8 mouse cellular contexts compared by ENCODE assay signal in genomic region chr4:115063518-115064239, GRCm38 (mm10). TPM values are rescaled to one million over a fixed set of nuclear protein-coding genes. Genes with fewer than 3 reads are reported as not detected.
DNase-seq lines count a peak whose midpoint lies in the region; ATAC-seq and TF ChIP-seq lines count a peak whose summit lies in the region.

No protein-coding gene starts in this region.

- peak overlapping the region; percentile 92 for H3K4me2 ChIP-seq in lung, embryonic 14.5 days
- peak overlapping the region; percentile 96 for H3K4me2 ChIP-seq in embryonic facial prominence, embryonic 15.5 days (replicated peaks)
- H3K4me2 ChIP-seq in limb, embryonic 13.5 days (replicated peaks), result peak overlapping the region; percentile 95

- peak overlapping the region; percentile 47 for H3K9ac ChIP-seq in lung, embryonic 14.5 days
- H3K9ac ChIP-seq in embryonic facial prominence, embryonic 15.5 days, result no peak overlapping the region
- H3K9ac ChIP-seq in limb, embryonic 13.5 days, result peak overlapping the region; percentile 62

- peak; percentile 14 for DNase-seq in lung, embryonic 14.5 days
- DNase-seq in lung, adult 18-20 months, result no peak
- DNase-seq in spleen, adult 18-20 months, result no peak
- no peak for DNase-seq in gastrocnemius, adult 8-10 months (ENCODE audit: low spot score in 2 of 2)
- no peak for DNase-seq in left cerebral cortex, postnatal 25 days (ENCODE audit: low spot score in 2 of 2)

- WGBS in lung, embryonic 14.5 days, result 2% methylated on average over 31 of the region's 31 CpGs
- WGBS in embryonic facial prominence, embryonic 15.5 days, result under 1% methylated on average over 31 of the region's 31 CpGs
- WGBS in limb, embryonic 13.5 days, result 2% methylated on average over 31 of the region's 31 CpGs
- 4% methylated on average over 31 of the region's 31 CpGs for WGBS in olfactory bulb, adult 2 months

- no peak for TF ChIP-seq POLR2A in olfactory bulb, adult 2 months (IDR thresholded peaks at IDR 0.05; ENCODE audit: insufficient read depth, low read depth, low read length)

- intact Hi-C loops in left cerebral cortex, postnatal 25 days (cut with DNase I), result no loop called here

- H3K27ac ChIP-seq in lung, embryonic 14.5 days (ENCODE audit: low read depth), result no peak overlapping the region
- no peak overlapping the region for H3K27ac ChIP-seq in embryonic facial prominence, embryonic 15.5 days (replicated peaks)
- no peak overlapping the region for H3K27ac ChIP-seq in limb, embryonic 13.5 days
- no peak overlapping the region for H3K27ac ChIP-seq in olfactory bulb, adult 2 months (ENCODE audit: insufficient read depth, low read depth, low read length)

- H3K4me1 ChIP-seq in lung, embryonic 14.5 days (ENCODE audit: insufficient read depth), result no peaks in the 10 kb centered on the region
- H3K4me1 ChIP-seq in embryonic facial prominence, embryonic 15.5 days, result peaks cover 16% of the 10 kb centered on the region
- peaks cover 8% of the 10 kb centered on the region for H3K4me1 ChIP-seq in limb, embryonic 13.5 days
- H3K4me1 ChIP-seq in olfactory bulb, adult 2 months (ENCODE audit: control insufficient read depth, insufficient read depth, low read length), result peaks cover 9% of the 10 kb centered on the region

- peak; percentile 12; the same call in 1 of the 2 replicates for ATAC-seq in lung, embryonic 14.5 days (ENCODE audit: insufficient read depth)
- no peak for ATAC-seq in embryonic facial prominence, embryonic 15.5 days (ENCODE audit: insufficient number of reproducible peaks, low FRiP score, low TSS enrichment, low read depth)
- peak; percentile 7; the same call in 1 of the 2 replicates for ATAC-seq in limb, embryonic 13.5 days (ENCODE audit: low FRiP score, low read depth)

- TF ChIP-seq CTCF in lung, embryonic 14.5 days (IDR thresholded peaks at IDR 0.05; ENCODE audit: low read depth), result no peak
- TF ChIP-seq CTCF in olfactory bulb, adult 2 months (IDR thresholded peaks at IDR 0.05; ENCODE audit: insufficient read depth, low read depth, low read length), result no peak

- H3K4me3 ChIP-seq in lung, embryonic 14.5 days (ENCODE audit: low read depth, low read length), result peak overlapping the region; percentile 54
- peak overlapping the region; percentile 49 for H3K4me3 ChIP-seq in embryonic facial prominence, embryonic 15.5 days (replicated peaks)
- peak overlapping the region; percentile 55 for H3K4me3 ChIP-seq in limb, embryonic 13.5 days
- peak overlapping the region; percentile 40 for H3K4me3 ChIP-seq in olfactory bulb, adult 2 months (ENCODE audit: insufficient read depth, low read depth, low read length)

- H3K27me3 ChIP-seq in lung, embryonic 14.5 days (ENCODE audit: insufficient read depth, low read length), result peaks cover 70% of the 10 kb centered on the region
- H3K27me3 ChIP-seq in embryonic facial prominence, embryonic 15.5 days, result peaks cover 93% of the 10 kb centered on the region
- H3K27me3 ChIP-seq in limb, embryonic 13.5 days, result peaks cover 100% of the 10 kb centered on the region

- H3K9me3 ChIP-seq in lung, embryonic 14.5 days (ENCODE audit: low read depth, low read length), result no peaks in the 10 kb centered on the region
- H3K9me3 ChIP-seq in embryonic facial prominence, embryonic 15.5 days (replicated peaks), result no peaks in the 10 kb centered on the region
- H3K9me3 ChIP-seq in limb, embryonic 13.5 days, result no peaks in the 10 kb centered on the region

- H3K36me3 ChIP-seq in lung, embryonic 14.5 days (ENCODE audit: insufficient read depth), result no peaks in the 10 kb centered on the region
- H3K36me3 ChIP-seq in embryonic facial prominence, embryonic 15.5 days, result no peaks in the 10 kb centered on the region
- no peaks in the 10 kb centered on the region for H3K36me3 ChIP-seq in limb, embryonic 13.5 days

RNA-seq across cellular contexts. Expression of gene Tal1, which starts 7.5 kb away (rescaled TPM):
- polyA plus RNA-seq in lung, embryonic 14.5 days (2014; fragmentation: Nextera tagmentation; extraction: Ambion mirVana), result 3.3 and 3.4 TPM in 2 replicates
- 0.71 and 1.00 TPM in 2 replicates for polyA plus RNA-seq in embryonic facial prominence, embryonic 15.5 days (2015; fragmentation: Nextera tagmentation; extraction: Ambion mirVana)
- 1.3 and 1.6 TPM in 2 replicates for polyA plus RNA-seq in limb, embryonic 13.5 days (2015; fragmentation: Nextera tagmentation; extraction: Ambion mirVana)
- not detected in 2 replicates for polyA plus RNA-seq in olfactory bulb, adult 2 months (2012; ENCODE audit: insufficient read depth, insufficient read length, low replicate concordance, missing spikeins)
- total RNA-seq in gastrocnemius, adult 8-10 months (2022), result under 1 TPM; 0.56 to 0.76 (median 0.60) TPM
- total RNA-seq in left cerebral cortex, postnatal 25 days (2021), result 1 to 10 TPM; 1.2 to 1.5 TPM

RNA-seq across cellular contexts. Expression of gene Pdzk1ip1, which starts 24.8 kb away (rescaled TPM):
- 13.3 and 15.0 TPM in 2 replicates for polyA plus RNA-seq in lung, embryonic 14.5 days (2014; fragmentation: Nextera tagmentation; extraction: Ambion mirVana)
- 59.3 and 69.2 TPM in 2 replicates for polyA plus RNA-seq in embryonic facial prominence, embryonic 15.5 days (2015; fragmentation: Nextera tagmentation; extraction: Ambion mirVana)
- polyA plus RNA-seq in limb, embryonic 13.5 days (2015; fragmentation: Nextera tagmentation; extraction: Ambion mirVana), result 6.9 and 8.6 TPM in 2 replicates
- not detected in 2 replicates for polyA plus RNA-seq in olfactory bulb, adult 2 months (2012; ENCODE audit: insufficient read depth, insufficient read length, low replicate concordance, missing spikeins)
- total RNA-seq in gastrocnemius, adult 8-10 months (2022), result not detected
- total RNA-seq in left cerebral cortex, postnatal 25 days (2021), result 1 to 10 TPM in 1 of 2 experiments, under 1 TPM in 1; 0.71 to 1.1 TPM
